Mouse (Mus musculus) liver, embryonic 18 days (tissue): ENCODE measurements around the gene Pcgf3. TPM values are rescaled to one million over a fixed set of nuclear protein-coding genes. Genes with fewer than 3 reads are reported as not detected.

Source experiments
- polyA plus RNA-seq: library from polyadenylated mRNA; depleted of rRNA; stranded (reverse); fragments of >200 nt; gene quantifications from 2 replicates; pipeline ENCODE4 v1.2.3, GENCODE M21; 2012; rRNA removed

The Pcgf3 gene
- 4.8 and 5.7 TPM in 2 replicates for polyA plus RNA-seq

DNA sequence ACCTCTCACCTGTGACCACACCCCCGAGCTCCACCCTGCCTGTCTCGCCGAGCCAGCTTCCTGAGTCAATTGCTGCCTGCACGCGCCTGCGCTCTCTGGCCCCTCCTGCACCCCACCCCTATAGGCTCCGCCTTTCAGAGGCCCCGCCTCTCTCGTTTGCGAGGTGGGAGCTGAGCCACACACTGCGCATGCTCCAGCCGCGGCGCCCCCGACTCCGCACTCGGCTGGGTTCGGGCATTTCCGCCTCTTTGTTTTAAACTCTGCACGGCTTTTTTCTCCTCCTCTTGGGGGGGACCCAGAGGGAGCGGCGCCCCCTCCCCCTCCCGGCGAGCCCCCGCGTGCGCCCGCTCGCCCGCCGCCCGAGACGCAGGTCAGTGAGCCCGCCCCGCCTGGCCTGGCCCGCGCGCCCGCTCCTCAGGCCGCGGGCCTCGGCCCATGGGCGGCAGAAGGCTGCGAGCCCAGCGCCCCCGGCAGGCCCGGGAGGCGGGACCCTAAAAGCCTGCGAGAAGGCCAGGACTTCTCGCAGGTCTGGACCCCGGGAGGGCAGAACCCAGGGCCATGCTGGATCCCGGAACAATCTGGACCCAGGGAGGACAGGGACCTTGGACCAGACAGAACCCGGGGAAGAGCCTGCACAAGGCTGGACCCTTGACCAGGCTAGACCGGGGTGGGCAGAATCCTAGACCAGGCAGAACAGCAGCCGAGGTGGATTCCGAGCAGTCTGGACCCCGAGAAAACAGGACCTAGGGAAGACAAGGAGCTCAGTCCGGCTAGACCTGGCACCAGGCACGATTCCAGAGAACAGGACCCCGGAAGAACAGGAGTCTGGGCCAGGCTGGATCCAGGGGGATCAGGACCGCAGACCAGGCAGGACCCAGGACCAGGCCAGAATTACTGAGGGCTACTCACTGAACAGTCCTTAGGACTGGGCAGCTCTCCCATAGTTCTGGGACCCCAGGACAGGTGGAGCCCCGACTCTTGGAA is at the start of gene Pcgf3:
Gene Pcgf3 (plus strand): TSS at position 151 of the 984 bp plus-strand sequence.

DNA sequence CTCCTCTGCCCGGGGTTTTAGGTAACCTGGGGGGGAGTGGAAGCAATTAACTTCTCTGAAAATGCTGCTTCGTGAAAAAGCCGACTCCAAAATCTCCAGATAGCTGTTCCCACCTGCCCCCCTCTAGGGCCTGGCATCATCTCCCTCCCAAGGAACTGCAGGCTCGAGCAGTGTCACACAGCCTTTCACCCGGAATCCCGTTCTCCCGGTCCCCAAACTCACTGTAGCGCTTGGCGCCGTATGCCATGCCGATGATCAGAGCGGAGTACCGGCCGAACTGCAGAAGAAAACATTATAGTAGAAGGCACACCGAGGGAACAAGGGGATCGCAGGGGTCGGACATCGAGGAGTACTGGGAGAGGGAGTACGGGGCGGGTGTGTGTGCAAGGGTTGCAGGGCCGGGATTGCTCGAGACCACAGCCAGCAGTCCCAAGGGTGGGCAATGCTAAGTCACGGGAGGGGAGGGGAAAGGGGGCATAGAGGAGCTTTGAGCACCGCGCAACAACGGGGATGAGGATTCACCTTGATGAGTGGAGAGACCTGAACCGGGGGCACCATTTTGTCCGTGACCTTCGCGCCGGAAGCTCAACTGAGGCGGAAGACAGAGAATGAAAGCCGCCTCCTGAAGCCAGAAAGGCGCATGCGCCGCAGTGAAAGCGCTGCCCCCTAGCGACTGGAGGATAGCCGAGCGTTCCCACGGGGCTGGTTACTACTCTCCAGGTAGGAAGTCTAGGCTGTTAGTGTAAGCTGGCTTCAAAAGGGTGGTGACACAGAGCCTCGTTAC is 27.0 kb upstream of the Pcgf3 start, which contains the start of gene Atp5k:
Gene Atp5k (minus strand): TSS at position 645 of the 784 bp plus-strand sequence.

DNA sequence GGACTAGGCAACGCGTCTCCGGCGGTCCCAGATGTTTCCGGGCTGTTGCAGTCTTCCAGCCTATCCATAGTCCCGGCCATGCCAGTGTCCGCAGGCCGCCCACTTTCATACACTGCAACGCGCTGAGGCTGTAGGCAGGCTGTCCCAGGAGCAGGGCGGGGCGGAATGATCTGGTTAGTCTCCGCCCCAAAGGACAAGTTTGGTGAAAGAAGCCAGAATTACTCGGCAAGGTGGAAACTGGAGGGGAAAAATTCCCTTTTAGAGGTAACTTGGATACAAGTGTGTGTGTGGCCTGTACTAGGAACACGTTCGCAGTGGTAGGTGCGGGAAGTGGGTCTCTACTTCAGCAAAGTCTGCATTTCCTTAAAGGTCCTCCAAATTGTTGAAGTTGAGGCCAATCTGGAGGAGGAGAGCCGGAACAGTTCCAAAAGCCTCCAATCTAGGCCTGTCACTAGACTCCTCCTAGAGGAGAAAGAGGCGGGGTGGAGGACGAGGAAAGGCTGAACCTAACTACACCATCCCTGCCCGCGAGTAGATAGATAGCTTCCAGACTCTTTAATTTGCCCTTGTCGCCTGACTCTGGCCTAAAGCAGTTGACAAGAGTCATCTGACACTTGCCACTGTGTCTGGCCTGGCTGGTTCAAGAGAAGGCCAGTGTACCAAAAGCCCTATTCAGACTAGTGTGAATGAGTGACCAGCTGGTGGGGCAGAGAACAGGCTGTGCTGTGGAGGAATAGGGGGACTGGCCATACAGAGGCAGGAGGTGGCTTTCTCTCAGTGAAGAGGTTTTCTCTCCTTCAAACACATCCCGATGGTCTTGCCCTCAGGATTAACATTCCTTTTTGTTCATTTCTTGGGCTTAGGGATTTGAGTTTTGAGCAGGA is 12.0 kb upstream of the Pcgf3 start, which contains the start of gene Mfsd7a:
Gene Mfsd7a (minus strand): TSS at position 107 of the 884 bp plus-strand sequence.

DNA sequence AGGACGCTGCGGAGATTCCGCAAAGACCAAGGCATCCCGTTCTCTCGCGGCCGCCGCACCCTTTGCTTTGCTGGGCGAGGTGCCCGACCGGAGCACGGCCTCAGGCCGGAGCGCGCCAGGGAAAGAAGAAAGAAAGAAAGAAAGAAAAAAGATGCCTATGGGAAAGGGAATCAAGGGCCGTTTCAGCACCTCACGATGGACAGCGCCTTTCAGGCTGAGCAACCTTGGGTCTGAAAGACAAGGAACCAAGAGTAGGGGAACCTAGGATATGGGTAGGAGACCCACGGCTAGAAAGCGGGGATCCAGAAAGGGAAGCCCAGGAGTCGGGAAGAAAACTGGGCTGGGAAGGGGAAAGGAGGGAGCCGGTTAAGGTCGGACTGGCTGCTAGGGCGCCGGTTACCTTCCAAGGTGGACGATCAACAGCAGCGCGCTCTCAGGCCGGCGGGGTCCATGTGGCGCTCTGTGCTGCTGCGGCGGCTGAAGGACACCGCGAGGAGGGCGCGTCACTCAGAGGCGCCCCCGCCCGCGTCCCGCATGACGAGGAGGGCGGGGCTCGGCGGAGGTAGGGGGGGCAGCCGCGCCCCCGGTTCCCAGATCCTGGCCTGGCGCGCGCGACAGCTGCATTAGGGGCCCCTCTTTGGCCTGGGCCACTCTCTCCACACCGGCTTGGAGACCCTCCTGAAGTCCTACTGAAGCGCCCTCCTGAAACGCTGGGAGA is 88.6 kb downstream of the Pcgf3 start, which contains the start of gene Cplx1:
Gene Cplx1 (minus strand): TSS at position 536 of the 718 bp plus-strand sequence.

Other genes with a start within 250 kb of the Pcgf3 start
- 13.7 and 13.9 TPM in 2 replicates for gene Dr1, start 192.3 kb upstream of the Pcgf3 start, polyA plus RNA-seq
- gene Pigg, start 148.6 kb upstream of the Pcgf3 start, polyA plus RNA-seq: 2.8 TPM in 2 replicates
- 0.32 and 0.35 TPM in 2 replicates for gene Gm42517, start 93.3 kb upstream of the Pcgf3 start, polyA plus RNA-seq
- 0.01 TPM in 2 replicates for gene Pde6b, start 72.8 kb upstream of the Pcgf3 start, polyA plus RNA-seq
- 78.4 and 83.0 TPM in 2 replicates for gene Atp5k, start 26.8 kb upstream of the Pcgf3 start, polyA plus RNA-seq
- gene Mfsd7a, start 12.3 kb upstream of the Pcgf3 start, polyA plus RNA-seq: 1.6 TPM in 2 replicates
- gene Cplx1, start 88.8 kb downstream of the Pcgf3 start, polyA plus RNA-seq: 0.01 TPM in 2 replicates
- 20.4 and 23.1 TPM in 2 replicates for gene Gak, start 168.5 kb downstream of the Pcgf3 start, polyA plus RNA-seq
- gene Tmem175, start 168.5 kb downstream of the Pcgf3 start, polyA plus RNA-seq: 7.3 and 7.5 TPM in 2 replicates
- gene Idua, start 199.1 kb downstream of the Pcgf3 start, polyA plus RNA-seq: 3.8 and 5.2 TPM in 2 replicates
- 7.9 and 8.5 TPM in 2 replicates for gene Dgkq, start 208.4 kb downstream of the Pcgf3 start, polyA plus RNA-seq
- gene Slc26a1, start 214.3 kb downstream of the Pcgf3 start, polyA plus RNA-seq: 19.4 and 24.4 TPM in 2 replicates
- gene Fgfrl1, start 231.2 kb downstream of the Pcgf3 start, polyA plus RNA-seq: 8.3 and 8.5 TPM in 2 replicates